Mouse (Mus musculus): ENCODE measurements at regions not wholly inside any gene's neighbourhood (a gene's known extent, or its start where the extent isn't known, plus 50 kb on each side); places are given as distances from the start of the nearest gene placed in this dataset.
"Not testable (repeated sequence)": the region's sequence is repeated elsewhere in the genome, so short reads cannot be mapped to it uniquely, and the experiment has no call there.

- DNase-seq (ENCODE audit: low spot score), result no peak
Observed at GRCm38 (mm10) chr12:113333399-113333798, 147.7 kb downstream of the Tmem121 start.

- DNase-seq (ENCODE audit: low spot score), result not testable (repeated sequence)
Observed at GRCm38 (mm10) chr12:113333853-113334252, 148.1 kb downstream of the Tmem121 start.

GRCm38 (mm10) chr12:113337271-113337670 is 151.5 kb downstream of the Tmem121 start:
- no peak for DNase-seq (ENCODE audit: low spot score)

DNA sequence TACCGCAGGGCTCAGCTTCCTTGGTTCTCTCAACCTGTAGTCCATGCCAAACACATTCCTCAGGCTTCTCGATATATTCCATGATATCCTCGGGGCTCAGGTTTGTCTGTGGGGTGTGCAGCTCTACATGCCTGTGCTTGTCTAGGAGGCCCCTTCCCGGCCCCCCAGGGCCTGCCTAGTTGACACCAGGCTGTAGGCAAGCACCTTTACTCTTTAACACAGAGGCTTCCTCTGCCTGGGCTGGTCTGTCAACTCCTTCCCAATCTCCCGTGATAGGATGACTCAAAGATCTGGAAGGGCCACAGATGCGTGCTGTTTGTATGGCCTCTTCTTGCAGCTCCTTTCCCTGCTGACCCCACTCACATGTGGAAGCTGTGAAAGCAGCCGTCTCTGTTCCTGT is 150.4 kb upstream of the Adam6b start:
- no peak for DNase-seq (ENCODE audit: low spot score)

- no peak for DNase-seq (ENCODE audit: low spot score)
Observed at GRCm38 (mm10) chr12:113341046-113341445, 148.3 kb upstream of the Adam6b start.

DNA sequence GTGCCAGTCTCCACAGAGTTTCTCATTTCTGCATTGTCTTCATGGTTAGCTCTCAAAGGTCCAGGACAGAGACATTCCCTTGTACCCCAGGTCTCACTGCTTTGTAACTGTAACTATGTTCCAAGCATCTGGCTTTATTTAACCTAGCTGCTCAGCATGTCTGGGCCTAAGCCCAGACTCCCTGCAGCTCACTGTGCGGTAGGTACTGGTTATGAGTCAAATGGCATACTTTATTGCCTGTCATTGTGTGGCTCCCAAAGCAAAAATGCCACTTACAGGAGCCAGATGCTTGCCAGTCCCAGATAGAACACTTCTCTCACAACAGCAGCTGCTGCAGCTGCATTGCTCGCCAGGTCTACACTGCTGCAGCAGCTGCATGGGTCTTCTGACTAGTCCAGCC is 134.2 kb upstream of the Adam6b start:
- no peak for DNase-seq (ENCODE audit: low spot score)

DNA sequence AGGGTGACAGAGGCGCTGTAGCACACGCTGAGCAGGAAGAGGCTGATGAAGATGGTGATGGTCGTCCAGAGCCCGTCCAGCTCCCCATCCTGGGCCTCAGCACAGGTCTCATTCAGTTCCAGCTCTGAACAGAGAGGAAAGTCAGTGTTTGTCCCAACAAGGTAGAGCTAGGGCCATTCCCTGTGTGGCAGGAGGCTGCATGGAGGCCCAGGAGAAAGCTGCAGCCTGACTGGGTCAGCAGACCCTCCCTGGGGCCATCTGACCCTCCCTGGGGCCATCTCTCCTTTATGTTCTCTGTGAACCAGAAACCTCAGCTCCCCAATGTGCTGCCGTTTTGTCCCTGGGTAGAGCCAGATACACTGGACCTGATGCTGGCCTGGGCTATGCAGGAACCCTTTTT is 131.2 kb upstream of the Adam6b start:
- no peak for DNase-seq (ENCODE audit: low spot score)

DNA sequence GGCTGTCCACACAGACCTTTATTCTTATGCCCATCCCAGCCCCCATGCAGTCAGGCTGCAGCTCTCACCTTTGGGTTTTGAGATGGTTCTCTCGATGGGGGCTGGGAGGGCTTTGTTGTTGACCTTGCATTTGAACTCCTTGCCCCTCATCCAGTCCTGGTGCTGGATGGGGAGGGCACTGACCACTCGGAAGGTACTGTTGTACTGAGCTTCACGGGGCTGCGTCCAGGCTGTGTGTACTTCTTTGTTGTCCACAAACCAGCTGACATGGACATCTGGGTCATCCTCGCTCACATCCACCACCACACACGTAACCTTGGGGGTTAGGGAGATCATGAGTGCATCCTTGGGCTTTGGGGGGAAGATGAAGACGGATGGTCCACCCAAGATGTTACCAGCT is 129.3 kb upstream of the Adam6b start:
- DNase-seq (ENCODE audit: low spot score), result no peak

DNA sequence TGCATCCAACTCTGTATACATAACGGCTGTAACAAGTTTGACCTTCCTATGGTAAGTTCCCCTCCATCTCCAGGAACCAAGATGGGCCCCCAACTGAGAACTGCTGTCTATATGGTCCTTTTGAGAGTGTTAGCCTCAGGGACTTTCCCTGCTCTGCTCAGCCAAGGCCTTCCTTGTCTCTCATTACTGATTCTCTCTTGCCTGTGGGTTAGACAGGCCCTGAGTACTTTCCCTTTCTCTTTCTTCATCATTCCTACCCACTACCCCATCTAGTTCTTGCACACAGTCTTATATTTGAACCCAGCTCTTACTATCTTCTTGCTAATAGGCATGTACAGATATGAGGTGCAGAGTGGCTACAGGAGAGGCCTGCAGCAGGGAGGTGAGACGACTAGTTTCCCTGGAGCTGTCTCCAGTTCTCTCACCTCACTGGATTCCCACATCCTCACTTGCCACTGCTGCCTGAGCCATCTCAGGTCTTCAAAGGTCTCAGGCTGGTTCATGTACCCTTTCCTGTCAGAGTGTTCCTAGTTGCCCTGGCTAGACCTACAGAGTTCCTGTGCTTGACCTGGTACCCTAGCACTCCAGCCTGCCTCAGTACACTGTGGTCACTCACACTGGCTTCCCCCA is 126.8 kb upstream of the Adam6b start:
- no peak for DNase-seq (ENCODE audit: low spot score)

- no peak for DNase-seq (ENCODE audit: low spot score)
Observed at GRCm38 (mm10) chr12:113364023-113364422, 125.3 kb upstream of the Adam6b start.

DNA sequence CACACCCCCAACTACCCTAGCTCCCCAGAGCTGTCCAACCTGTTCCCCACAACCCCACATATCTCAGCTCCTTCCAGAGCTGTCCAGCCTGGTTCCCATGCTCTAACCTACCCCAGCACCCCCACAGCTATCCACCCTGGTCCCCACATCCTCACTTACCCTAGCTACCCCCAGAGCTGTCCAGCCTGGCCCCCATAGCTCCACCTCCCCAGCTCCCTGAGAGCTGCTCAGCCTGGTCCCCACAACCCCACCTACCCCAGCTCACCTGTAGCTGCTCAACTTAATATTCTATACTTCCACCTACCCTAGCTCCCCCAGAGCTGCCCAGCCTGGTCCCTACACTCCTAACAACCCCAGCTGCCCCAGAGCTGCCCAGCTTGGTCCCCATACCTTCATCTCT is 124.9 kb upstream of the Adam6b start:
- DNase-seq (ENCODE audit: low spot score), result no peak

- DNase-seq (ENCODE audit: low spot score), result no peak
Observed at GRCm38 (mm10) chr12:113365783-113366182, 123.5 kb upstream of the Adam6b start.

- DNase-seq (ENCODE audit: low spot score), result no peak
Observed at GRCm38 (mm10) chr12:113366394-113366793, 122.9 kb upstream of the Adam6b start.

GRCm38 (mm10) chr12:113401578-113402113 is 87.7 kb upstream of the Adam6b start:
- DNase-seq (ENCODE audit: low spot score), result peak; percentile 61

DNA sequence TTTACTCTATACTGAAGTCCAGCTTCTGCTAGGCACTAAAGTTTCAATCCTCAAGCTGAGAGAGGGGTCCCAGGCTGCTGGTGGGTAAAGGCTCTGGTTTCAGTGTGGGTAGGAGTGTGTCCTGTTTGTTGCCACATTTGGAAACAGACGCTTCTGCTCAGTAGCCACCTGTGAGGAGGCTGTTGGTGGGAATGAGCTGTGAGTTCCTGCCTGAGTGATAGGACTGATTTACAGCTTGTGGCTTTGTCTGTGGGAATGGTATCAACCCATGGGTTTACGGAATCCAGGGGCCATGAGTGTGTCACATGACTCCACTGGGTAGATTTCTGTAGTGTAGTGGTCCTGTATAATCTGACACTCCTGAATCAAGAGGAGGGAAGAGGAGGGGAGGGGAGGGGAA is 86.5 kb upstream of the Adam6b start:
- no peak for DNase-seq (ENCODE audit: low spot score)

DNA sequence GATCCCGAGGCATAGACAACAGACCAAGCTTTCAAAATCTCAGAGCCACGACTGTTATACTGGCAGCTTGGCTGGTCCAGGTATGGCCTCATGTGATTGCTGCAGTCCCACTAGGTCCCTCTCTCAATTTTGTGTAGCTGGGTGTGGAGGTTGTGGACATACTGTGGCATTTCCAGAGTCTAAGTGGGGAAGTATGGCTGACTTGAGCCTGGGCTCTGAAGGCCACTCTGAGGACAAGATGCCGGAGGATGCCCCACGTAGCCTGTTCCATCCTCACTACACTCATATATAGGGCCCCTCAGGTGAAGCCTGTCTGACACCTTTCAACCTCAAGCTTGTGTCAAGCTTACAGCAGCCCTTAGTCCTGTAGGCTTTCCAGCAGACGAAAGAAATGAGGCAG is 78.2 kb upstream of the Adam6b start:
- DNase-seq (ENCODE audit: low spot score), result no peak

DNA sequence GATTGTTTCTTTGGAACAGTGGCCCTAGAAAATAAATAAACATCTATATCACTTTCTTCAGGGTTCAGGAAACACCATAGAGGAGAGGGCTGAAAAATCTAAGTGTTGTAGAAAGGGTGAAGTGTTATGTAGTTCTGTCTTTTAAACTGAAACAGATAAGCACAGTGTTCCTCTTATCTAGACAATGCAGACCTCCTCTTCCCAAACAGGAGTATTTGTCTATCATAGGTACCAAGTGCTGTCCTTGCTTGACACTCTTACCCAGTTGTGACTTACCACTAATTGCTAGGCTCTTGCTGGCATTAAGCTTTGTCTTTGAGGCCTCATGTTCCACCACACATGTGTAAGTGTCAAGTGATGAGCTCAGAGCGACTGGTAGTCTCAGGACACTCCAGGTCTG is 75.3 kb upstream of the Adam6b start:
- no peak for DNase-seq (ENCODE audit: low spot score)

DNA sequence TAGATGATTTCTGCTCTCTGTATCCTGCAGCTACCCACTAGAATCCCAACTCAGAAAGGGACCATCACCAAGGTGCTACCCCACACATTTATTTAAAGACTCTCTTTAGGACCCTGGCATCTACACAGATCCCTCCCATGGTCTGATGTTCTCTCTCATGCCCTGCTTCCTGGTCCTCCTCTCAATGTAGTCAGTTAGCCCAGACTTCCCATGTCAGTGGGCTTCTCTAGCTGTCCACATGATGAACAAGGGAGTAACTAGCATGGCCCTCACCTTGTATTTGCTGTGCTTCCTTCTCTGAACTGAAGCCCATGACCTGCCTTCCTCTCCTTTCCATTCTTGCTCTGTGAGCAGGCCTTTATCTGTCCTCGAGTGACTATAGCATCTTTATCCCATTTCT is 71.8 kb upstream of the Adam6b start:
- no peak for DNase-seq (ENCODE audit: low spot score)

GRCm38 (mm10) chr12:113418731-113419402 is 70.4 kb upstream of the Adam6b start:
- no peak for DNase-seq (ENCODE audit: low spot score)

GRCm38 (mm10) chr12:113420721-113421305 is 68.5 kb upstream of the Adam6b start:
- DNase-seq (ENCODE audit: low spot score), result no peak

- DNase-seq (ENCODE audit: low spot score), result no peak
Observed at GRCm38 (mm10) chr12:113421716-113422595, 67.4 kb upstream of the Adam6b start.

DNA sequence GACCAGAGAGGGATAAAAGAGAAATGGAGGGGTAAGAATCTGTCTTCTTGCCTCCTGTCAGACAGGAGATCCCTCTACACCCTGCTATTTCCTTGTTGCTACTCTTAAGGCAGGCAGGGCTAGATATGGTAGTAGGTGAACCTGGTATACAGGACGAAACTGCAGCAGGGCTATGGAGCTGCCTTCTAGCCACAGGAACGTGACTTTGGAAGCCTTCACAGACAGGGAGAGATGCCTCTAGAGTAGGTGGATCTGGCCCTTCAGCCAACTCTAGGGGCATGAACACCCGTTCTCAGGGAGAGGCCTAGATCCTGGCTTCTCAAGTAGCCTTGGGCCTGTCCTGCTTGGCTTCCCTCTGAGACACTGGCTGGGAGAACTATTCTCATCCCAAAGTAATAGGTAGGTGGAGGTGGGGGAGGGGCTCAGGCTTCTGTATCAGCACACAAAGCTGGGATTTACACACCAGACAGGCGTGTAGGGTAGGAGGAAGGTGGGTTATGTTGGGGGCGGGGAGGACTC is 66.5 kb upstream of the Adam6b start:
- no peak for DNase-seq (ENCODE audit: low spot score)
